Mouse (Mus musculus): ENCODE data around the gene Cypt12. TPM values are rescaled to one million over a fixed set of nuclear protein-coding genes. Genes with fewer than 3 reads are reported as not detected.

The Cypt12 gene
- not detected in 2 replicates for polyA plus RNA-seq (2014; fragmentation: Nextera tagmentation; extraction: Ambion mirVana)

DNA sequence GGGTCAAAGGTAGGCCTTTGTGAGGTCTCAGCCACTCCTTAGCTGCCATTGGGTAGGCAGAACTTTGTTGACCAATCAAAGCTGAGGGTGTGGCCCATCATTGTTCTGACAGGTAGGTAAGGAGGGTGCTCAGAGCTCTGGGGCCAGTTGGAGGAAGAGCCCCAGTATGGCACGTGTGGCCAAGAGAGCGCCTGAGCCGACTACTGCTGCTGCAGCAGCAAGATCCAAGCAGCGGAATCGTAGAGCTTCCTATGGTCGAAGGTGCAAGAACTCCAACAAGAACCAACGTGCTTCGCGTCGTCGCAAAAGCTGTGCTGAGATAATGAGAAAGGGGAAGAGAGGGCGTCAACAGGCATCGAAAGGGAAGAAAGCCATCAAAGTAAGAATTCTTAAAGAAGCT lies at the start of gene Cypt12:
TSS of gene Cypt12 (plus strand) at position 112 of the 400 bp plus-strand sequence.
- H3K4me2 ChIP-seq (replicated peaks): no peak within 1 kb of the TSS
- DNase-seq (ENCODE audit: low spot score): no peak
- no peak within 1 kb of the TSS for H3K9ac ChIP-seq
- H3K4me1 ChIP-seq (replicated peaks; ENCODE audit: control insufficient read depth, insufficient read depth, low read length): no peaks in the 10 kb centered on the region
- H3K27ac ChIP-seq: no peak within 1 kb of the TSS
- no peaks in the 10 kb centered on the region for H3K9me3 ChIP-seq (ENCODE audit: control insufficient read depth, low read length)
- no peak for ATAC-seq (ENCODE audit: low FRiP score)
- H3K4me3 ChIP-seq (replicated peaks; ENCODE audit: low read length): no peak within 1 kb of the TSS
- 94% methylated on average over 13 of the region's 13 CpGs for WGBS
- H3K27me3 ChIP-seq (ENCODE audit: control insufficient read depth, insufficient read depth, low read length): no peaks in the 10 kb centered on the region
- H3K36me3 ChIP-seq (replicated peaks; ENCODE audit: control insufficient read depth, insufficient read depth): no peaks in the 10 kb centered on the region

GRCm38 (mm10) chr3:17913796-17914195 lies 34.4 kb upstream of the Cypt12 start:
- ATAC-seq (ENCODE audit: low FRiP score) (no peak), DNase-seq (ENCODE audit: low spot score) (no peak)
- no peak overlapping the region for H3K4me2 ChIP-seq (replicated peaks)
- H3K36me3 ChIP-seq (replicated peaks; ENCODE audit: control insufficient read depth, insufficient read depth): no peaks in the 10 kb centered on the region
- H3K9me3 ChIP-seq (ENCODE audit: control insufficient read depth, low read length): no peaks in the 10 kb centered on the region
- no peak overlapping the region for H3K4me3 ChIP-seq (replicated peaks; ENCODE audit: low read length)
- H3K4me1 ChIP-seq (replicated peaks; ENCODE audit: control insufficient read depth, insufficient read depth, low read length): no peaks in the 10 kb centered on the region
- H3K9ac ChIP-seq: no peak overlapping the region
- H3K27ac ChIP-seq: no peak overlapping the region
- no peaks in the 10 kb centered on the region for H3K27me3 ChIP-seq (ENCODE audit: control insufficient read depth, insufficient read depth, low read length)

DNA sequence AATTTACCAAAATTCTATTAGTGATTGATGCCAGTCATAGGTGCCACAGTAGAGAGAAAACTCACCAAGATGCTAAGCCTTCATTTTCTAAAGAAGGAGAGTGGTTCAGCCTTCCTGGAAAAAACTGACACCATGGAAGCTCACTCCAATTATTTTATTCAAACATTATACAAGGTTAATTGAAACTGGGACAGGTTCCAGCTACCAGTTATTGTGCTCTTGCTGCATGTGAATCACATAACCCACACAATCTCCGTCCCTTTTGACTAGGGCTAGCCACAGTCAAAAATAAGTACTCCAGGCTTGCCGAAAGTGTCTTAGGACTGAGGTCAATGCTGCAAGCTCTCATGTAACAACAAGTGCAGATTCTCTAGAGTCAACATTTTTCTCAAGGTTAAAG lies 8.0 kb upstream of the Cypt12 start:
- Histone ChIP-seq H3K4me3 (replicated peaks; ENCODE audit: low read length) (no peak overlapping the region), H3K4me2 (replicated peaks) (no peak overlapping the region), H3K36me3 (replicated peaks; ENCODE audit: control insufficient read depth, insufficient read depth) (no peaks in the 10 kb centered on the region), H3K27me3 (ENCODE audit: control insufficient read depth, insufficient read depth, low read length) (no peaks in the 10 kb centered on the region), H3K9me3 (ENCODE audit: control insufficient read depth, low read length) (no peaks in the 10 kb centered on the region), H3K9ac (no peak overlapping the region), H3K27ac (no peak overlapping the region), H3K4me1 (replicated peaks; ENCODE audit: control insufficient read depth, insufficient read depth, low read length) (no peaks in the 10 kb centered on the region)
- ATAC-seq (ENCODE audit: low FRiP score) (no peak), DNase-seq (ENCODE audit: low spot score) (no peak)
- 82% methylated on average over 2 of the region's 2 CpGs for WGBS
